ENCODE assay signal across 7 mouse cellular contexts in the genomic region with DNA sequence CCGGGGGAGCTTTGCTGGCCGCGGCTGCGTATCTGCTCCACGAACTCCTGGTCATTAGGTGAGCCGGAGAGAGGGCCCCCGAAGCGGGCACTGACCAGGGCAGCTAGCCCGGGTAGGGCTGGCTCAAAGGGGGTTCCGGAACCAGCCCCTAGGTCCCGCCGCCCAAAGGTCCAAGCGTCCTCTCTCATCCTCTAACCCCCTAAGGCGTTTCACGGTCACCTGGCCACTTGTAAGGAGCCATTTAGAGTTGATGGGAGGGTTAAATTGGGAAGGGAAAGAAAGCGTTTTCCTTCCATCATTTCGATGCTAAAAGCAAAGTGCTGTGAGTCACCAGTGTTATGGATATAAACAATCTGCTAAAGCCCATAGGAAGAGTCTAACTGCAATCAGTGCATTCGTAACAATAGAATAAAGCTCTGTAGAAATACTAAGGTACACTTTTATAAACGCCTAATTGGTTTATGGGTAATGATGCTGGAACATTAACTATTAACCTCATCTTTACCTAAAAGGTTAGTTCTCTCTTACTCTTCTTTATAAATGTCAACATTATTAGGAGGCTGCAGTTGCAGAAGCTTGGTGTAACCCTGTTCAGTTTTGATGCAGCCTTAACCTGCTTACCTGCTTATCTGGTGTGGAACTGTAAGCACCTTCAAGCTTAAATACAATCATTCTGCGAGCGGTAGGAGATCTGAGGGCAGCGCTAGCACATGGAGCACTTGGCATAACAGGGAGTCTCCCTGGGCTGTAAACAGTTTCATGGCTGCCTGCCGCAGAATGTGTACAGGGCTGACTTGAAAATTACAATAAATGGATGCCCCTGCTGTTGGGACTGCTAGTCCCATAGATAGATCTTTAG. TPM values are rescaled to one million over a fixed set of nuclear protein-coding genes. Genes with fewer than 3 reads are reported as not detected.
DNase-seq lines count a peak whose midpoint lies in the region; ATAC-seq lines count a peak whose summit lies in the region.

No protein-coding gene starts in this region.

- WGBS in lung, embryonic 16.5 days = 8% methylated on average over 23 of the region's 23 CpGs
- 7% methylated on average over 23 of the region's 23 CpGs for WGBS in hindbrain, embryonic 14.5 days
- WGBS in midbrain, embryonic 16.5 days = 4% methylated on average over 23 of the region's 23 CpGs

- H3K4me1 ChIP-seq in lung, embryonic 16.5 days (replicated peaks; ENCODE audit: control insufficient read depth, insufficient read depth, low read length) = peaks cover 6% of the 10 kb centered on the region; the same call in 1 of the 2 replicates
- H3K4me1 ChIP-seq in hindbrain, embryonic 14.5 days (replicated peaks; ENCODE audit: control insufficient read depth, insufficient read depth, low read length) = peaks cover 21% of the 10 kb centered on the region
- H3K4me1 ChIP-seq in midbrain, embryonic 16.5 days (ENCODE audit: control insufficient read depth, insufficient read depth, low read length) = peaks cover 31% of the 10 kb centered on the region

- peak overlapping the region; percentile 84 for H3K9ac ChIP-seq in lung, embryonic 16.5 days (ENCODE audit: low read length)
- peak overlapping the region; percentile 99 for H3K9ac ChIP-seq in hindbrain, embryonic 14.5 days
- H3K9ac ChIP-seq in midbrain, embryonic 16.5 days (ENCODE audit: low read depth, low read length) = peak overlapping the region; percentile 100

- no peaks in the 10 kb centered on the region for H3K9me3 ChIP-seq in lung, embryonic 16.5 days (ENCODE audit: control insufficient read depth, low read length)
- H3K9me3 ChIP-seq in hindbrain, embryonic 14.5 days (ENCODE audit: control insufficient read depth, low read length) = no peaks in the 10 kb centered on the region
- H3K9me3 ChIP-seq in midbrain, embryonic 16.5 days (replicated peaks; ENCODE audit: control insufficient read depth, low read length, poor library complexity, severe bottlenecking) = no peaks in the 10 kb centered on the region

- DNase-seq in lung, postnatal 14 days = no peak
- DNase-seq in embryo, embryonic 11 days = peak; percentile 51
- peak; percentile 44 for DNase-seq in hindbrain, embryonic 14.5 days (ENCODE audit: low spot score)
- no peak for DNase-seq in thymus, postnatal 10 days (ENCODE audit: low spot score in 2 of 2)
- no peak for DNase-seq in spleen, postnatal 4 days (ENCODE audit: low spot score in 2 of 2)

- H3K27ac ChIP-seq in lung, embryonic 16.5 days (ENCODE audit: low read length) = 0 out of 2 replicates have a peak overlapping the region, but pooled peaks have one; percentile 13
- H3K27ac ChIP-seq in hindbrain, embryonic 14.5 days = peak overlapping the region; percentile 99
- H3K27ac ChIP-seq in midbrain, embryonic 16.5 days (ENCODE audit: low read length) = peak overlapping the region; percentile 100

- H3K4me2 ChIP-seq in lung, embryonic 16.5 days (ENCODE audit: low read depth, low read length) = peak overlapping the region; percentile 94
- peak overlapping the region; percentile 79 for H3K4me2 ChIP-seq in hindbrain, embryonic 14.5 days (replicated peaks)
- peak overlapping the region; percentile 79 for H3K4me2 ChIP-seq in midbrain, embryonic 16.5 days (ENCODE audit: low read length)

- no peaks in the 10 kb centered on the region for H3K27me3 ChIP-seq in lung, embryonic 16.5 days (ENCODE audit: control insufficient read depth, insufficient read depth, low read depth, low read length)
- no peaks in the 10 kb centered on the region for H3K27me3 ChIP-seq in hindbrain, embryonic 14.5 days (ENCODE audit: control insufficient read depth, insufficient read depth, low read length)
- H3K27me3 ChIP-seq in midbrain, embryonic 16.5 days (ENCODE audit: control insufficient read depth, insufficient read depth, low read depth, low read length) = no peaks in the 10 kb centered on the region

- H3K4me3 ChIP-seq in lung, embryonic 16.5 days (ENCODE audit: low read length) = peak overlapping the region; percentile 68
- H3K4me3 ChIP-seq in hindbrain, embryonic 14.5 days (replicated peaks; ENCODE audit: low read length) = peak overlapping the region; percentile 73
- H3K4me3 ChIP-seq in midbrain, embryonic 16.5 days (ENCODE audit: low read depth, low read length) = peak overlapping the region; percentile 95

- H3K36me3 ChIP-seq in lung, embryonic 16.5 days (ENCODE audit: control insufficient read depth, insufficient read depth, low read length) = no peaks in the 10 kb centered on the region
- peaks cover 8% of the 10 kb centered on the region for H3K36me3 ChIP-seq in hindbrain, embryonic 14.5 days (replicated peaks; ENCODE audit: control insufficient read depth, insufficient read depth)
- H3K36me3 ChIP-seq in midbrain, embryonic 16.5 days (ENCODE audit: control insufficient read depth, insufficient read depth, low read length) = peaks cover 7% of the 10 kb centered on the region

- peak; percentile 53 for ATAC-seq in lung, embryonic 16.5 days (ENCODE audit: low read depth)
- peak; percentile 46 for ATAC-seq in hindbrain, embryonic 14.5 days (ENCODE audit: low FRiP score)
- ATAC-seq in midbrain, embryonic 16.5 days = peak; percentile 61

RNA-seq across cellular contexts. Expression of a gene that starts 0.9 kb away (rescaled TPM):
- polyA plus RNA-seq in lung, embryonic 16.5 days (2015; fragmentation: Nextera tagmentation; extraction: Ambion mirVana) = 2.4 and 2.6 TPM in 2 replicates
- 29.6 and 31.2 TPM in 2 replicates for polyA plus RNA-seq in hindbrain, embryonic 14.5 days (2014; fragmentation: Nextera tagmentation; extraction: Ambion mirVana)
- polyA plus RNA-seq in midbrain, embryonic 16.5 days (2015; fragmentation: Nextera tagmentation; extraction: Ambion mirVana) = 18.5 and 19.1 TPM in 2 replicates

RNA-seq across cellular contexts. Expression of a gene that starts 52.5 kb away (rescaled TPM):
- 14.2 and 15.2 TPM in 2 replicates for polyA plus RNA-seq in lung, embryonic 16.5 days (2015; fragmentation: Nextera tagmentation; extraction: Ambion mirVana)
- 15.2 and 16.7 TPM in 2 replicates for polyA plus RNA-seq in hindbrain, embryonic 14.5 days (2014; fragmentation: Nextera tagmentation; extraction: Ambion mirVana)
- 16.4 and 18.2 TPM in 2 replicates for polyA plus RNA-seq in midbrain, embryonic 16.5 days (2015; fragmentation: Nextera tagmentation; extraction: Ambion mirVana)

Comparison
In these comparisons a context has a peak if more than half of its experiments do, and no peak if none do; other contexts are left out.
1. H3K27ac ChIP-seq: peak in every context shown above with its lines; median percentile 100 in midbrain, embryonic 16.5 days; 99 in hindbrain, embryonic 14.5 days; 13 in lung, embryonic 16.5 days.
2. DNase-seq: peak in embryo, embryonic 11 days (single experiment) and hindbrain, embryonic 14.5 days (single experiment); none in lung, postnatal 14 days (single experiment), thymus, postnatal 10 days (0 of 2) and spleen, postnatal 4 days (0 of 2).
3. Peak in every context shown above with its lines, with median percentiles within 50 percentile points of each other: ATAC-seq, H3K4me2 ChIP-seq, H3K4me3 ChIP-seq and H3K9ac ChIP-seq.